Mouse (Mus musculus): ENCODE data around the gene Kiss1r. TPM values are rescaled to one million over a fixed set of nuclear protein-coding genes. Genes with fewer than 3 reads are reported as not detected.

The Kiss1r gene
- polyA plus RNA-seq, 1 experiment from 2014 or later: 0.97 TPM

- 91% methylated on average over 5 of the region's 5 CpGs for WGBS
- Histone ChIP-seq H3K4me1 (ENCODE audit: control insufficient read depth, insufficient read depth, low read length) (peaks cover 18% of the 10 kb centered on the region), H3K27me3 (ENCODE audit: control insufficient read depth, insufficient read depth, low read length) (peaks cover 2% of the 10 kb centered on the region; the same call in 1 of the 2 replicates), H3K9me3 (replicated peaks; ENCODE audit: control insufficient read depth, low read length) (no peaks in the 10 kb centered on the region), H3K4me3 (replicated peaks; ENCODE audit: low read length) (no peak overlapping the region), H3K4me2 (ENCODE audit: low read depth, low read length) (no peak overlapping the region), H3K27ac (ENCODE audit: low read length) (no peak overlapping the region), H3K36me3 (ENCODE audit: control insufficient read depth, insufficient read depth, low read length) (peaks cover 18% of the 10 kb centered on the region), H3K9ac (ENCODE audit: low read length) (no peak overlapping the region)
- ATAC-seq (ENCODE audit: insufficient read depth, low FRiP score): no peak
Measured at GRCm38 (mm10) chr10:79966886-79967400, 50.2 kb downstream of the Kiss1r start.

GRCm38 (mm10) chr10:79968181-79968580 lies 51.4 kb downstream of the Kiss1r start:
- H3K36me3 ChIP-seq (ENCODE audit: control insufficient read depth, insufficient read depth, low read length): peaks cover 18% of the 10 kb centered on the region
- 71% methylated on average over 1 of the region's 1 CpGs for whole genome bisulfite sequencing

GRCm38 (mm10) chr10:79969124-79969568 lies 52.4 kb downstream of the Kiss1r start:
- H3K4me1 ChIP-seq (ENCODE audit: control insufficient read depth, insufficient read depth, low read length): peaks cover 18% of the 10 kb centered on the region
- 0 out of 2 replicates have a peak overlapping the region, but pooled peaks have one; percentile 38 for H3K27ac ChIP-seq (ENCODE audit: low read length)
- 21% methylated on average over 3 of the region's 3 CpGs for WGBS
- H3K4me2 ChIP-seq (ENCODE audit: low read depth, low read length): no peak overlapping the region
- peaks cover 18% of the 10 kb centered on the region for H3K36me3 ChIP-seq (ENCODE audit: control insufficient read depth, insufficient read depth, low read length)
- no peak overlapping the region for H3K9ac ChIP-seq (ENCODE audit: low read length)
- ATAC-seq (ENCODE audit: insufficient read depth, low FRiP score): no peak
- H3K9me3 ChIP-seq (replicated peaks; ENCODE audit: control insufficient read depth, low read length): no peaks in the 10 kb centered on the region
- H3K4me3 ChIP-seq (replicated peaks; ENCODE audit: low read length): no peak overlapping the region
- H3K27me3 ChIP-seq (ENCODE audit: control insufficient read depth, insufficient read depth, low read length): peaks cover 2% of the 10 kb centered on the region; the same call in 1 of the 2 replicates

More at GRCm38 (mm10) chr10:79968181-79968580, 51.4 kb downstream of the Kiss1r start:
- Histone ChIP-seq H3K4me2 (ENCODE audit: low read depth, low read length) (no peak overlapping the region), H3K27me3 (ENCODE audit: control insufficient read depth, insufficient read depth, low read length) (peaks cover 2% of the 10 kb centered on the region; the same call in 1 of the 2 replicates), H3K9ac (ENCODE audit: low read length) (no peak overlapping the region), H3K9me3 (replicated peaks; ENCODE audit: control insufficient read depth, low read length) (no peaks in the 10 kb centered on the region), H3K27ac (ENCODE audit: low read length) (0 out of 2 replicates have a peak overlapping the region, but pooled peaks have one; percentile 38), H3K4me1 (ENCODE audit: control insufficient read depth, insufficient read depth, low read length) (peaks cover 18% of the 10 kb centered on the region), H3K4me3 (replicated peaks; ENCODE audit: low read length) (no peak overlapping the region)
- no peak for ATAC-seq (ENCODE audit: insufficient read depth, low FRiP score)

GRCm38 (mm10) chr10:79970415-79971182 lies 53.8 kb downstream of the Kiss1r start, which contains the start of gene Grin3b:
Gene Grin3b (plus strand): TSS chr10:79970715.
- ATAC-seq (ENCODE audit: insufficient read depth, low FRiP score): no peak
- Histone ChIP-seq H3K4me1 (ENCODE audit: control insufficient read depth, insufficient read depth, low read length) (peaks cover 18% of the 10 kb centered on the region), H3K27ac (ENCODE audit: low read length) (no peak within 1 kb of the TSS)

GRCm38 (mm10) chr10:79971183-79971497 lies 54.4 kb downstream of the Kiss1r start:
- 3% methylated on average over 21 of the region's 21 CpGs for WGBS
- H3K4me3 ChIP-seq (replicated peaks; ENCODE audit: low read length): peak overlapping the region; percentile 50
- peak overlapping the region; percentile 75 for H3K9ac ChIP-seq (ENCODE audit: low read length)
- ATAC-seq (ENCODE audit: insufficient read depth, low FRiP score): no peak
- H3K27me3 ChIP-seq (ENCODE audit: control insufficient read depth, insufficient read depth, low read length): peaks cover 2% of the 10 kb centered on the region; the same call in 1 of the 2 replicates
- no peak overlapping the region for H3K27ac ChIP-seq (ENCODE audit: low read length)
- peak overlapping the region; percentile 89 for H3K4me2 ChIP-seq (ENCODE audit: low read depth, low read length)
- H3K36me3 ChIP-seq (ENCODE audit: control insufficient read depth, insufficient read depth, low read length): peaks cover 23% of the 10 kb centered on the region
- H3K9me3 ChIP-seq (replicated peaks; ENCODE audit: control insufficient read depth, low read length): no peaks in the 10 kb centered on the region
- peaks cover 18% of the 10 kb centered on the region for H3K4me1 ChIP-seq (ENCODE audit: control insufficient read depth, insufficient read depth, low read length)

More at GRCm38 (mm10) chr10:79970415-79971182, 53.8 kb downstream of the Kiss1r start, which contains the start of gene Grin3b:
- H3K9me3 ChIP-seq (replicated peaks; ENCODE audit: control insufficient read depth, low read length): no peaks in the 10 kb centered on the region
- peak within 1 kb of the TSS; percentile 50 for H3K4me3 ChIP-seq (replicated peaks; ENCODE audit: low read length)
- peak within 1 kb of the TSS; percentile 89 for H3K4me2 ChIP-seq (ENCODE audit: low read depth, low read length)
- H3K36me3 ChIP-seq (ENCODE audit: control insufficient read depth, insufficient read depth, low read length): peaks cover 23% of the 10 kb centered on the region
- H3K27me3 ChIP-seq (ENCODE audit: control insufficient read depth, insufficient read depth, low read length): peaks cover 2% of the 10 kb centered on the region; the same call in 1 of the 2 replicates
- 6% methylated on average over 45 of the region's 47 CpGs for WGBS
- peak within 1 kb of the TSS; percentile 75 for H3K9ac ChIP-seq (ENCODE audit: low read length)

Other genes with a start within 250 kb of the Kiss1r start
- gene Tpgs1, start 247.6 kb upstream of the Kiss1r start, polyA plus RNA-seq (2015; fragmentation: Nextera tagmentation; extraction: Ambion mirVana): 47.4 and 53.2 TPM in 2 replicates
- 84.6 and 86.3 TPM in 2 replicates for gene Cdc34, start 234.8 kb upstream of the Kiss1r start, polyA plus RNA-seq (2015; fragmentation: Nextera tagmentation; extraction: Ambion mirVana)
- 0.31 and 0.44 TPM in 2 replicates for gene Gzmm, start 228.0 kb upstream of the Kiss1r start, polyA plus RNA-seq (2015; fragmentation: Nextera tagmentation; extraction: Ambion mirVana)
- 983 and 1,041 TPM in 2 replicates for gene Bsg, start 212.5 kb upstream of the Kiss1r start, polyA plus RNA-seq (2015; fragmentation: Nextera tagmentation; extraction: Ambion mirVana)
- gene Hcn2, start 200.3 kb upstream of the Kiss1r start, polyA plus RNA-seq (2015; fragmentation: Nextera tagmentation; extraction: Ambion mirVana): not detected in 2 replicates
- gene Polrmt, start 170.4 kb upstream of the Kiss1r start, polyA plus RNA-seq (2015; fragmentation: Nextera tagmentation; extraction: Ambion mirVana): 33.3 and 40.9 TPM in 2 replicates
- 0.37 and 0.50 TPM in 2 replicates for gene Fgf22, start 161.9 kb upstream of the Kiss1r start, polyA plus RNA-seq (2015; fragmentation: Nextera tagmentation; extraction: Ambion mirVana)
- gene Rnf126, start 150.0 kb upstream of the Kiss1r start, polyA plus RNA-seq (2015; fragmentation: Nextera tagmentation; extraction: Ambion mirVana): 29.9 and 34.8 TPM in 2 replicates
- 18.1 and 23.1 TPM in 2 replicates for gene Fstl3, start 139.7 kb upstream of the Kiss1r start, polyA plus RNA-seq (2015; fragmentation: Nextera tagmentation; extraction: Ambion mirVana)
- gene Prss57, start 126.0 kb upstream of the Kiss1r start, polyA plus RNA-seq (2015; fragmentation: Nextera tagmentation; extraction: Ambion mirVana): 0.55 and 0.72 TPM in 2 replicates
- 56.8 and 58.0 TPM in 2 replicates for gene Palm, start 123.4 kb upstream of the Kiss1r start, polyA plus RNA-seq (2015; fragmentation: Nextera tagmentation; extraction: Ambion mirVana)
- 50.6 and 62.3 TPM in 2 replicates for gene Misp, start 96.0 kb upstream of the Kiss1r start, polyA plus RNA-seq (2015; fragmentation: Nextera tagmentation; extraction: Ambion mirVana)
- gene Ptbp1, start 62.5 kb upstream of the Kiss1r start, polyA plus RNA-seq (2015; fragmentation: Nextera tagmentation; extraction: Ambion mirVana): 268 and 308 TPM in 2 replicates
- gene Prtn3, start 42.5 kb upstream of the Kiss1r start, polyA plus RNA-seq (2015; fragmentation: Nextera tagmentation; extraction: Ambion mirVana): 4.1 and 7.2 TPM in 2 replicates
- gene Plppr3, start 42.3 kb upstream of the Kiss1r start, polyA plus RNA-seq (2015; fragmentation: Nextera tagmentation; extraction: Ambion mirVana): 28.7 and 29.1 TPM in 2 replicates
- gene Elane, start 30.7 kb upstream of the Kiss1r start, polyA plus RNA-seq (2015; fragmentation: Nextera tagmentation; extraction: Ambion mirVana): 6.3 and 9.8 TPM in 2 replicates
- not detected in 2 replicates for gene Cfd, start 26.1 kb upstream of the Kiss1r start, polyA plus RNA-seq (2015; fragmentation: Nextera tagmentation; extraction: Ambion mirVana)
- 39.6 and 42.3 TPM in 2 replicates for gene Med16, start 8.0 kb upstream of the Kiss1r start, polyA plus RNA-seq (2015; fragmentation: Nextera tagmentation; extraction: Ambion mirVana)
- gene Gm26602, start 6.1 kb upstream of the Kiss1r start, polyA plus RNA-seq (2015; fragmentation: Nextera tagmentation; extraction: Ambion mirVana): 4.1 TPM in 1 of 2 replicates, not detected in the other
- 160 and 176 TPM in 2 replicates for gene R3hdm4, start 4.2 kb downstream of the Kiss1r start, polyA plus RNA-seq (2015; fragmentation: Nextera tagmentation; extraction: Ambion mirVana)
- 4.9 and 5.2 TPM in 2 replicates for gene Arid3a, start 10.1 kb downstream of the Kiss1r start, polyA plus RNA-seq (2015; fragmentation: Nextera tagmentation; extraction: Ambion mirVana)
- gene Wdr18, start 43.2 kb downstream of the Kiss1r start, polyA plus RNA-seq (2015; fragmentation: Nextera tagmentation; extraction: Ambion mirVana): 76.7 and 86.9 TPM in 2 replicates
- gene Grin3b, start 53.7 kb downstream of the Kiss1r start, polyA plus RNA-seq (2015; fragmentation: Nextera tagmentation; extraction: Ambion mirVana): 0.21 and 0.45 TPM in 2 replicates
- 5.6 TPM in 2 replicates for gene Tmem259, start 67.4 kb downstream of the Kiss1r start, polyA plus RNA-seq (2015; fragmentation: Nextera tagmentation; extraction: Ambion mirVana)
- gene Cnn2, start 71.6 kb downstream of the Kiss1r start, polyA plus RNA-seq (2015; fragmentation: Nextera tagmentation; extraction: Ambion mirVana): 333 and 334 TPM in 2 replicates
- gene Abca7, start 79.5 kb downstream of the Kiss1r start, polyA plus RNA-seq (2015; fragmentation: Nextera tagmentation; extraction: Ambion mirVana): 6.3 and 7.4 TPM in 2 replicates
- 7.8 and 9.7 TPM in 2 replicates for gene Arhgap45, start 99.7 kb downstream of the Kiss1r start, polyA plus RNA-seq (2015; fragmentation: Nextera tagmentation; extraction: Ambion mirVana)
- gene Polr2e, start 122.8 kb downstream of the Kiss1r start, polyA plus RNA-seq (2015; fragmentation: Nextera tagmentation; extraction: Ambion mirVana): 174 and 180 TPM in 2 replicates
- 445 and 507 TPM in 2 replicates for gene Gpx4, start 130.2 kb downstream of the Kiss1r start, polyA plus RNA-seq (2015; fragmentation: Nextera tagmentation; extraction: Ambion mirVana)
- gene Sbno2, start 188.6 kb downstream of the Kiss1r start, polyA plus RNA-seq (2015; fragmentation: Nextera tagmentation; extraction: Ambion mirVana): 17.2 and 19.0 TPM in 2 replicates
- gene Stk11, start 198.8 kb downstream of the Kiss1r start, polyA plus RNA-seq (2015; fragmentation: Nextera tagmentation; extraction: Ambion mirVana): 14.5 and 14.8 TPM in 2 replicates
- 536 and 594 TPM in 2 replicates for gene Atp5d, start 221.7 kb downstream of the Kiss1r start, polyA plus RNA-seq (2015; fragmentation: Nextera tagmentation; extraction: Ambion mirVana)
- 3.1 and 3.9 TPM in 2 replicates for gene Cbarp, start 223.9 kb downstream of the Kiss1r start, polyA plus RNA-seq (2015; fragmentation: Nextera tagmentation; extraction: Ambion mirVana)
- gene Midn, start 231.3 kb downstream of the Kiss1r start, polyA plus RNA-seq (2015; fragmentation: Nextera tagmentation; extraction: Ambion mirVana): 7.8 and 9.8 TPM in 2 replicates
- gene Cirbp, start 249.0 kb downstream of the Kiss1r start, polyA plus RNA-seq (2015; fragmentation: Nextera tagmentation; extraction: Ambion mirVana): 69.8 and 80.8 TPM in 2 replicates